Mouse (Mus musculus) forebrain, embryonic 14.5 days (tissue): ENCODE data around the gene Mtf2. TPM values are rescaled to one million over a fixed set of nuclear protein-coding genes. Genes with fewer than 3 reads are reported as not detected.
"Not testable (repeated sequence)": the region's sequence is repeated elsewhere in the genome, so short reads cannot be mapped to it uniquely, and the experiment has no call there.

Source experiments
- ATAC-seq: fragments of 200-750 bp; cut with Nextera tagmentation; 2 replicates; pipeline ENCODE4 v1.8.0; 2017; ENCODE audit warnings: mild to moderate bottlenecking, moderate library complexity
- DNase-seq: peaks from one replicate; pipeline ENCODE4 v3.0.0-alpha.2; 2015; ENCODE audit warnings: low spot score
- H3K27ac ChIP-seq: fragments of 300-500 bp; sonication (generic); 2 replicates; pipeline ENCODE4 v1.5.1; 2014; ENCODE audit warnings: low read depth, mild to moderate bottlenecking, control low read depth, low read length, moderate library complexity
- H3K27me3 ChIP-seq: fragments of 300-500 bp; sonication (generic); replicated peaks from 2 replicates; pipeline ENCODE4 v1.6.1; 2014; ENCODE audit warnings: low read length, control low read depth, mixed read lengths; ENCODE audit not compliant: control insufficient read depth, insufficient read depth
- H3K36me3 ChIP-seq: fragments of 300-500 bp; sonication (generic); 2 replicates; pipeline ENCODE4 v1.6.1; 2014; ENCODE audit warnings: low read length, control low read depth; ENCODE audit not compliant: control insufficient read depth, insufficient read depth
- H3K4me1 ChIP-seq: fragments of 300-500 bp; sonication (generic); 2 replicates; pipeline ENCODE4 v1.6.1; 2014; ENCODE audit warnings: antibody characterized with exemption, low read length, control low read depth; ENCODE audit not compliant: control insufficient read depth, insufficient read depth
- H3K4me2 ChIP-seq: fragments of 300-500 bp; sonication (generic); 2 replicates; pipeline ENCODE4 v1.6.1; 2014; ENCODE audit warnings: mild to moderate bottlenecking, control low read depth, low read length
- H3K4me3 ChIP-seq: fragments of 300-500 bp; sonication (generic); 2 replicates; pipeline ENCODE4 v1.5.1; 2014; ENCODE audit warnings: low read depth, low read length, control low read depth
- H3K9ac ChIP-seq: fragments of 300-500 bp; sonication (generic); 2 replicates; pipeline ENCODE4 v1.6.1; 2014; ENCODE audit warnings: mild to moderate bottlenecking, low read length, control low read depth, moderate library complexity
- H3K9me3 ChIP-seq: fragments of 300-500 bp; sonication (generic); replicated peaks from 2 replicates; pipeline ENCODE4 v1.6.1; 2016; ENCODE audit warnings: low read length, control low read depth, mixed read lengths; ENCODE audit not compliant: control insufficient read depth
- WGBS: fragments of 180-500 bp; shearing (Covaris S2); extraction: QIAGEN DNeasy Blood & Tissue Kit; methylation state at CpG from one replicate; pipeline ENCODE4 v1.1.7; 2014; 5-methylcytosine and 5-hydroxymethylcytosine counted together
- polyA plus RNA-seq: library from polyadenylated mRNA; unstranded; fragments of >200 nt; fragmentation: Nextera tagmentation; extraction: Ambion mirVana; gene quantifications from 2 replicates; pipeline ENCODE4 v1.2.1, GENCODE M21; 2014

The Mtf2 gene
- polyA plus RNA-seq, 1 experiment from 2014 or later: 139 TPM

- H3K4me1 ChIP-seq: peaks cover under 1% of the 10 kb centered on the region; the same call in 1 of the 2 replicates
- H3K4me2 ChIP-seq: no peak overlapping the region
- no peaks in the 10 kb centered on the region for H3K9me3 ChIP-seq
- no peak overlapping the region for H3K27ac ChIP-seq
- H3K9ac ChIP-seq: no peak overlapping the region
- ATAC-seq (no peak), DNase-seq (no peak)
- WGBS: 91% methylated on average over 1 of the region's 1 CpGs
- H3K36me3 ChIP-seq: peaks cover 59% of the 10 kb centered on the region
- H3K27me3 ChIP-seq: no peaks in the 10 kb centered on the region
- H3K4me3 ChIP-seq: no peak overlapping the region
These were observed 6.8 kb downstream of the Mtf2 start for GRCm38 (mm10) chr5:108072301-108072700.

- H3K4me1 ChIP-seq: no peaks in the 10 kb centered on the region
- H3K36me3 ChIP-seq: peaks cover 47% of the 10 kb centered on the region
- no peaks in the 10 kb centered on the region for H3K27me3 ChIP-seq
- H3K27ac ChIP-seq: no peak overlapping the region
- H3K9me3 ChIP-seq: no peaks in the 10 kb centered on the region
- no peak overlapping the region for H3K9ac ChIP-seq
- ATAC-seq: no peak
- no peak for DNase-seq
- H3K4me3 ChIP-seq: no peak overlapping the region
- no peak overlapping the region for H3K4me2 ChIP-seq
These were observed 10.8 kb downstream of the Mtf2 start for GRCm38 (mm10) chr5:108076241-108076640.

- no peaks in the 10 kb centered on the region for H3K27me3 ChIP-seq
- no peak overlapping the region for H3K9ac ChIP-seq
- H3K4me3 ChIP-seq: no peak overlapping the region
- H3K9me3 ChIP-seq: no peaks in the 10 kb centered on the region
- no peak for ATAC-seq
- no peak overlapping the region for H3K27ac ChIP-seq
- H3K4me1 ChIP-seq: no peaks in the 10 kb centered on the region
- H3K36me3 ChIP-seq: peaks cover 45% of the 10 kb centered on the region; the same call in 1 of the 2 replicates
- WGBS: 39% methylated on average over 6 of the region's 6 CpGs
- DNase-seq: no peak
- H3K4me2 ChIP-seq: no peak overlapping the region
These were observed 11.5 kb downstream of the Mtf2 start for GRCm38 (mm10) chr5:108076833-108077540.

- peaks cover 44% of the 10 kb centered on the region for H3K36me3 ChIP-seq
- no peak for ATAC-seq
- no peak overlapping the region for H3K4me3 ChIP-seq
- H3K9me3 ChIP-seq: no peaks in the 10 kb centered on the region
- no peak overlapping the region for H3K4me2 ChIP-seq
- no peaks in the 10 kb centered on the region for H3K4me1 ChIP-seq
- H3K27ac ChIP-seq: no peak overlapping the region
- no peaks in the 10 kb centered on the region for H3K27me3 ChIP-seq
- peak; percentile 2 for DNase-seq
- no peak overlapping the region for H3K9ac ChIP-seq
These were observed 14.1 kb downstream of the Mtf2 start for GRCm38 (mm10) chr5:108079603-108080002.

GRCm38 (mm10) chr5:108082380-108082779 is 16.9 kb downstream of the Mtf2 start:
- Histone ChIP-seq H3K27ac (no peak overlapping the region), H3K4me3 (no peak overlapping the region), H3K4me2 (no peak overlapping the region), H3K36me3 (peaks cover 53% of the 10 kb centered on the region), H3K9me3 (no peaks in the 10 kb centered on the region), H3K4me1 (no peaks in the 10 kb centered on the region), H3K27me3 (no peaks in the 10 kb centered on the region), H3K9ac (no peak overlapping the region)
- 42% methylated on average over 2 of the region's 2 CpGs for WGBS
- DNase-seq (peak; percentile 21), ATAC-seq (no peak)

GRCm38 (mm10) chr5:108085440-108085839 is 20.0 kb downstream of the Mtf2 start:
- Histone ChIP-seq H3K4me3 (no peak overlapping the region), H3K36me3 (peaks cover 65% of the 10 kb centered on the region), H3K4me1 (no peaks in the 10 kb centered on the region), H3K4me2 (no peak overlapping the region), H3K9ac (no peak overlapping the region), H3K27me3 (no peaks in the 10 kb centered on the region), H3K27ac (no peak overlapping the region), H3K9me3 (no peaks in the 10 kb centered on the region)
- no peak for ATAC-seq
- no peak for DNase-seq
- WGBS: 95% methylated on average over 2 of the region's 2 CpGs

GRCm38 (mm10) chr5:108092731-108093130 is 27.3 kb downstream of the Mtf2 start:
- H3K27me3 ChIP-seq, ATAC-seq, H3K4me3 ChIP-seq, H3K9me3 ChIP-seq, H3K27ac ChIP-seq, H3K4me1 ChIP-seq, DNase-seq, H3K4me2 ChIP-seq, H3K9ac ChIP-seq: not testable (repeated sequence)
- H3K36me3 ChIP-seq: peaks cover 70% of the 10 kb centered on the region
- WGBS: 95% methylated on average over 8 of the region's 8 CpGs

GRCm38 (mm10) chr5:108097676-108098075 is 32.2 kb downstream of the Mtf2 start:
- Histone ChIP-seq H3K9ac (no peak overlapping the region), H3K27me3 (no peaks in the 10 kb centered on the region), H3K4me2 (no peak overlapping the region), H3K4me1 (no peaks in the 10 kb centered on the region), H3K9me3 (no peaks in the 10 kb centered on the region), H3K36me3 (peaks cover 64% of the 10 kb centered on the region), H3K27ac (no peak overlapping the region), H3K4me3 (no peak overlapping the region)
- ATAC-seq: no peak
- no peak for DNase-seq
- WGBS: 94% methylated on average over 3 of the region's 3 CpGs

GRCm38 (mm10) chr5:108100196-108100595 is 34.7 kb downstream of the Mtf2 start:
- DNase-seq: peak; percentile 23

More at GRCm38 (mm10) chr5:108100196-108100595, 34.7 kb downstream of the Mtf2 start:
- ATAC-seq: no peak
- Histone ChIP-seq H3K4me1 (no peaks in the 10 kb centered on the region), H3K9ac (no peak overlapping the region), H3K27ac (no peak overlapping the region), H3K36me3 (peaks cover 64% of the 10 kb centered on the region), H3K4me3 (no peak overlapping the region), H3K4me2 (no peak overlapping the region), H3K27me3 (no peaks in the 10 kb centered on the region), H3K9me3 (no peaks in the 10 kb centered on the region)
